Mouse (Mus musculus): ENCODE data around the gene Smim22.

Gene Smim22

DNA sequence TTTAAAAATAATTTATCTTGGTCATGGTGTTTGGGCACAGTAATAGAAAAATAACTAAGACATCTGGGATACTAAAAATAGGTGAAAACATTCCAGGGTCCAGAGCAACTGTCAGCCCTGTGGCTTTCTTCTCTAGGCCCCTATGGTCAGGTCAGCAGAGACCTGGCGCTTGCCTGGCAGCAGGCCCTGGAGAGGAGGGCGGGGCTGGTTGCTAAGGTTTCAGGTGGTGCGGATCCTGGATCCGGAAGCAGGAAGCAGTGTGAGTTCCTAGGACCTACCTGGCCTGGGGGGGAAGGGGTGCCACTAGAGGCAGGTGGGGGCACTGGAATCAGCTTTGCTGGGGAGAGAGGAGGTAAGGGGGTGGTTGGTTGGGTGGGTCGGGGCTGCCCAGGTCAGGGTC is at the start of gene Smim22:
TSS of gene Smim22 (plus strand) at position 222 of the 400 bp plus-strand sequence.
- no peak for DNase-seq

DNA sequence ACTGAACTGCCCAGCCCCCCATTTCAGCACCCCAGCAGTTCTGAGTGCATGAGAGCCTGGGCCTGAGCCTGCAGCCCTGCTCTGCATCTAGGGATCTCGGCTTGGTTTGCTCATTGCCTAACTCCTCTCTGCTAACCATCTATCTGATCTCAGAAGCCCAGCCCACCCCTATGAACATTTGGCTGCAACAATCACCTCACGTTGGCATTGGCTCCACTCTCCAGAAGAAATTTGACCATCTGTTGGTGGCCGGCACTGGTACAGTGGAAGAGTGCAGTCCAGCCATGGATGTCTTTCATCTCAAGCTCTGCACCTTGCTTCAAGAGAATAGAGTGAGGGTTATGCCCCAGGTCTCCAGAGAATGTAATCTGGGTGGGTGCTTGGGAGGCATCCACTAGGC is 49.6 kb upstream of the Smim22 start:
- DNase-seq, result no peak

- DNase-seq, result no peak
Measured at GRCm38 (mm10) chr16:4960260-4960659, 46.8 kb upstream of the Smim22 start.

- no peak for DNase-seq
Measured at GRCm38 (mm10) chr16:4963346-4963745, 43.7 kb upstream of the Smim22 start.

- peak; percentile 96 for DNase-seq
Measured at GRCm38 (mm10) chr16:4963797-4964709, 43.0 kb upstream of the Smim22 start, which contains the start of gene Anks3. Gene Anks3 (minus strand): TSS chr16:4964205.

DNA sequence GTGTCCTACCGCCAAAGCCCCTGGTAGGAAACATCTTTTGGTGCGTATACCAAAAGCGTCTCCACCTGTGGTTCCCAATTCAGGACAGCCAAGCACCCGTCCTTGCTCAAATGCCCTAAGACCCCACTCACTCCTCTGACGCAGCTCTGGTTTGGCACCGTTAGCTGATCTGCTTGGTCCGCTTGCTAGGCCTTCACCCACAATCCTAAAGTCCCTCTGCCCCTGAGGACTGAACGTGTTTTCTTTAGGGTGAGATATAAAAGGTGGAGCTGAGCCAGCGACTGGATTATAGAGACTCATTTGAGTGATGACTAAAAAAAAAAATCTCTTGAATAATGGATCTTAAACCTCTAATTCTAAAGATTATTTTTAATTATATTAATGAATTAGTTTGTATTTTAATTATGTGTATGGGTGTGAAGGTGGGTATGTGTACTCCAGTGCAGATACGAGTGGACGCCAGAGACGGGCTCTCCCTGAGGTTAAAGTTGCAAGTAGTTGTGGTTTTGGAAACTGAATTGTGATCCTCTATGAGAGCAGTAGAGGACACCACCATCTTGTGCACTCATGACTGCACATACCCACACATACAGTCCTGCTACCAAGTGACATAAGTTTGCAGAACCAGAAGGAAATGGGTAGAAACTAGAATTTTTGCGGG is 42.2 kb upstream of the Smim22 start:
- no peak for DNase-seq

- no peak for DNase-seq
Measured at GRCm38 (mm10) chr16:4965392-4966129, 41.5 kb upstream of the Smim22 start.

- DNase-seq, result peak; percentile 19 to 31
Measured at GRCm38 (mm10) chr16:4968426-4968825, 38.7 kb upstream of the Smim22 start.

GRCm38 (mm10) chr16:4969055-4969843 is 37.8 kb upstream of the Smim22 start:
- DNase-seq, result peak; percentile 34 to 36

DNA sequence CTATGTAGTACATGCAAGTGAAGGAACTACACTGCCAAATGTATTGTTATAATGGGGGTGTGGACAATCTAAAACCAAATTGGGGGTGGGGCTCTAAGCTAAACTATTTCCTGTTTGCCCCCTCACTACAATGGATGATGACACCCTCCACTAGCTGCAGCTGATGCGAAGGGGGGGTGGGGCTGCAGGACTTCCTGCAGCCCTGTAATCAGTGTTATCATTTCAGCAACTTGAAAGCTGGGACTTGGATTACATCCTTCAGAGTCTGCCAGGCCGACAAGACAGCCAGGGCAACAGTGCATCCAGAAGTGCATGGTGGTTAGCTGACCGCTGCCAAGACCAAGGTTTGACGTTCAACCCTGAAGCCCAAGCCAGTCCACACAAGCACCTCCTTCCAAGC is 35.5 kb upstream of the Smim22 start:
- DNase-seq, result peak; percentile 26

GRCm38 (mm10) chr16:4974521-4974920 is 32.6 kb upstream of the Smim22 start:
- DNase-seq, result no peak

GRCm38 (mm10) chr16:4976180-4976579 is 30.9 kb upstream of the Smim22 start:
- no peak for DNase-seq

DNA sequence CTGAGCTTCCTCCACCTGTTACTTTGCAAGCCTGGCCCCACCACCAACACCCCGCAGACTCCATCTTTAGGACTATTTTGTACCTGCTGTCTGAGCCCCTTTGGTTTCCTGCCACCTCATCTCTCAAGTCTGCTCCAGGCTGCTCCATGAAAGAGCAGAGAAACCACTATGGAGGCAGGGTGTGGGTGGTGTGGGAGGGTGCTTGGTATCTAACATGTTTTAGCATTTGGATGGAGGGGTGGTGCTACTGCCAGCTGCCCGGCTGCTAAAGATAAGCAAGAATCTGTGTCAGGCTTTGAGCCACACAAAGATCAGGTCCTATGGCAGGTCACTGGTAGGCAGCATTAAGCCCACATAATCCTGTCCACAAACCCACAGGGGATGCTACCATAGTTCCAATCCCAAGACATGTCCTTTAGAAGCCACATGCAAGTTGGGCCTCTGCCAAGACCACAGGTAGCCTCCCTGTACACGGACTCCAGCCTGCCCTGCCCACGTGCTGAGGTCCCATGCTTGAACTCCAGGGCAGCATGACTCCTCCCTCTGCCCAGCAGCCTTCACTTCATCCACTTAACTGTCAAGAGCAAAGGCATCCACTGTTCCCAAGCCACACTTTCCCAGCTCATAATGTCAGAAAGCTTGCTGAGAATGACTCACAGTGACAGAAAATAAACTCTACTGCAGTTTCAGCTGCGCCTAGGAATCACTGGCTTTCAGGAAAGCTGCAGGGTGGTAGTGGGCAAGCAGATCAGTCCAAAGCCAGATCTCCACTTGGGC is 28.6 kb upstream of the Smim22 start:
- no peak for DNase-seq

GRCm38 (mm10) chr16:4979755-4980380 is 27.2 kb upstream of the Smim22 start:
- peak; percentile 54 to 56 for DNase-seq

- no peak for DNase-seq
Measured at GRCm38 (mm10) chr16:4984717-4985116, 22.4 kb upstream of the Smim22 start.

DNA sequence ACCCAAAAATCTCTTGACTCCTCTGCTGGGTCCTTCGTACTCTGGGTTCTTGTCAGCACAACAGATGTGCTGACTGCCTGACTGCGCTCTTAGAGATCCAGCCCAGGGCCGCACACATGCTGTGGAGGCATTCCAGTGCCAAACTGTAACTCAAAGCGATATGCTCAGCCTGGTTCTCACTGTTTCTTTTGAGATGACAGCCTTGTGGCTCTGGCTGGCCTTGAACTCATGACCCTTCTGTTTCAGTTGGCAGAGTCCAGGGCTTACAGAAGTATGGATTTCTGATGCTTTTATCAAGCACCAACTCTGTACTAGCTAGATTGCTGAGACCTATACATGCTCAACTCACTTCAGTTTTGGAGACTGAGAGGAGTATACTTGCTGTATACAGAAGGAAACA is 13.8 kb upstream of the Smim22 start:
- DNase-seq, result no peak

DNA sequence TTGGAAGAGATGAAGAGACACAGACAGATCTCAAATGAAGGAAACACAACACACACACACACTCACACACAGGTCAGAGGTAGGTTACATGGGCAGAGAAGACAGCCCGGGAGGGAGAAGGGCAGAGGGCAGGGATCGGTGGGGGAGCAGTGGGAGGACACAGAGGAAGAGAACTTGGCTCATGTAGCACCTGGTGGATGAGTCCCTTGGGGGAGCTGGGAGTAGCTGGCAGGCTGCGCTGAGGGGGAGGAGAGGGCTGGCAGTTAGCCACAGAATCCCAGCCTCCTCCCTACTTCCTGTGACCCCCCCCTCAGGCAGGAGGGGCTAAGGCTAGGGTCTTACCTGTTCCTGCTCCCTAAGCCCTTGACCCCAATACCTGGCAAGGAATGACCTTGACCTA is 9.5 kb upstream of the Smim22 start, which contains the start of gene Sept12:
TSS of gene Sept12 (minus strand) at position 300 of the 400 bp plus-strand sequence.
- DNase-seq, result no peak

DNA sequence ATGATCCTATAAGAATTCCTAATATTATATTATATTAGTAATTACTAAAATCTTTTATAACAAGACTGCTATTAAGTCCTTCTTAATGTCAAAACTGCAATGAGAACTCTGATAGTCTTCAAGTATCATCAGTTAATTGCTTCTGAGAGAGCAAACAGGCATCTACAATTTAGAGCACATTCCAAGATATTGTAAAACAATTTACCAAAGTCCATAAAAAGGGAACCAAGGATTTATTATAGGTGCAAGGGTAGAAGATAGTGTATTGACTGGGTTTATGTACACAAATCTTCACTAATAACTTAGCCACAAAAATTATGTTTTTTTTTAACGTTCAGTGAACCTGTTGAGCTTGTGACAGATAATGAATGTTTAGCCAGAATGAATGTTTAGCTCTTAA is 8.1 kb upstream of the Smim22 start:
- DNase-seq, result no peak

GRCm38 (mm10) chr16:5000611-5001010 is 6.5 kb upstream of the Smim22 start:
- DNase-seq, result no peak

GRCm38 (mm10) chr16:5007492-5007891 is 404 bp downstream of the Smim22 start:
- no peak for DNase-seq

DNA sequence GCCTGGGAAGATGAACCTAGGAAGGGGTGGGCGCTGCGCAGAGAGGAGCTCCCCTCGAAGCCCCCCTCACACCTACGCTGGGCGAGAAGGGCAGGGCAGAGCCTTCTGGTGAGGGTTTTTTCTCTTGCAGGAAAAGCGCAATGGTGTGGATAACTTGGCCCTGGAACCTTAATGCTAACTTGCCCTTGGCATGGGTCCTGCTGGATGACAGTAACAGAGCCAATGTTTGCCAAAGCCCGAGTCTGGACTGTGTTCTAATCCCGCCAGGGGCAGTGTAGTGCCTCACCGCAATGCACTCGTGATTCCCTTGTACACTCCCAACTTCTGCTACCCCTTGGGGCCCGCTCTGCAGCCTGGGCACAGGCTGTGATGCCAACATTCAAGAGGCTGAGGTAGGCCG is 988 bp downstream of the Smim22 start:
- no peak for DNase-seq
